Mouse (Mus musculus) cerebellum, adult 9-11 months (tissue): Measurements from ENCODE around the gene Cyp2u1.

Experiments
- DNase-seq: peaks from one replicate; pipeline ENCODE4 v3.0.0; 2022

Gene Cyp2u1

GRCm38 (mm10) chr3:131303320-131303714, 290 bp upstream of the Cyp2u1 start:
- no peak for DNase-seq

GRCm38 (mm10) chr3:131299908-131300307, 3.1 kb downstream of the Cyp2u1 start:
- no peak for DNase-seq

GRCm38 (mm10) chr3:131299078-131299477, 3.9 kb downstream of the Cyp2u1 start:
- DNase-seq: peak; percentile 48

- DNase-seq: no peak
Measured at GRCm38 (mm10) chr3:131296893-131297292, 6.1 kb downstream of the Cyp2u1 start.

- DNase-seq: no peak
Measured at GRCm38 (mm10) chr3:131295513-131296200, 7.4 kb downstream of the Cyp2u1 start.

GRCm38 (mm10) chr3:131294503-131294902, 8.5 kb downstream of the Cyp2u1 start:
- DNase-seq: no peak

GRCm38 (mm10) chr3:131292959-131293358, 10.1 kb downstream of the Cyp2u1 start:
- DNase-seq: no peak

- no peak for DNase-seq
Measured at GRCm38 (mm10) chr3:131292349-131292748, 10.7 kb downstream of the Cyp2u1 start.

GRCm38 (mm10) chr3:131291890-131292289, 11.1 kb downstream of the Cyp2u1 start:
- DNase-seq: no peak

- DNase-seq: no peak
Measured at GRCm38 (mm10) chr3:131274151-131274550, 28.9 kb downstream of the Cyp2u1 start.

- DNase-seq: no peak
Measured at GRCm38 (mm10) chr3:131272374-131273100, 30.5 kb downstream of the Cyp2u1 start.

- DNase-seq: peak; percentile 80
Measured at GRCm38 (mm10) chr3:131271559-131272373, 31.3 kb downstream of the Cyp2u1 start, which contains the start of gene Hadh. Gene Hadh (minus strand): TSS chr3:131272101.

GRCm38 (mm10) chr3:131271157-131271556, 31.9 kb downstream of the Cyp2u1 start:
- no peak for DNase-seq

GRCm38 (mm10) chr3:131270381-131270780, 32.6 kb downstream of the Cyp2u1 start:
- DNase-seq: no peak

GRCm38 (mm10) chr3:131266366-131267050, 36.5 kb downstream of the Cyp2u1 start:
- no peak for DNase-seq

GRCm38 (mm10) chr3:131265516-131265915, 37.5 kb downstream of the Cyp2u1 start:
- DNase-seq: no peak

GRCm38 (mm10) chr3:131263766-131264486, 39.1 kb downstream of the Cyp2u1 start:
- DNase-seq: no peak

GRCm38 (mm10) chr3:131260418-131260817, 42.6 kb downstream of the Cyp2u1 start:
- no peak for DNase-seq

- no peak for DNase-seq
Measured at GRCm38 (mm10) chr3:131259392-131259965, 43.5 kb downstream of the Cyp2u1 start.

GRCm38 (mm10) chr3:131258921-131259320, 44.1 kb downstream of the Cyp2u1 start:
- DNase-seq: no peak

GRCm38 (mm10) chr3:131255399-131255981, 47.5 kb downstream of the Cyp2u1 start:
- DNase-seq: no peak
